In genomic region chr4:41352758-41353157, GRCm38 (mm10) we compare ENCODE assay signal across 25 mouse cellular contexts. TPM values are rescaled to one million over a fixed set of nuclear protein-coding genes. Genes with fewer than 3 reads are reported as not detected.
A peak's percentile ranks its signal among the peaks of the same experiment; 100 is the strongest.
DNase-seq lines count a peak whose midpoint lies in the region; ATAC-seq and TF ChIP-seq lines count a peak whose summit lies in the region.
"Had no signal": no experiment of that assay in that cellular context is flagged by ENCODE, and none has a peak within 500 bp of the region (broad histone marks: within the 10 kb centered on the region; RNA-seq: fewer than 3 reads in every experiment).

No protein-coding gene starts in this region.

- H3K9me3 ChIP-seq in ES-Bruce4 (replicated peaks; ENCODE audit: control insufficient read depth, insufficient read depth, low read length, poor library complexity, severe bottlenecking) = no peaks in the 10 kb centered on the region
- H3K9me3 ChIP-seq in liver, embryonic 16.5 days (replicated peaks; ENCODE audit: control insufficient read depth, low read length) = no peaks in the 10 kb centered on the region
- no peaks in the 10 kb centered on the region for H3K9me3 ChIP-seq in kidney, embryonic 16.5 days (ENCODE audit: low read length)
- no peaks in the 10 kb centered on the region for H3K9me3 ChIP-seq in stomach, postnatal 0 days (ENCODE audit: control insufficient read depth, low read length)
- H3K9me3 ChIP-seq: heart, embryonic 13.5 days; kidney, embryonic 15.5 days; limb, embryonic 10.5 days; neural tube, embryonic 15.5 days had no signal

- no peak overlapping the region for H3K9ac ChIP-seq in ES-Bruce4 (ENCODE audit: low read depth, poor library complexity, severe bottlenecking)
- H3K9ac ChIP-seq in liver, embryonic 16.5 days (ENCODE audit: low read depth, low read length) = no peak overlapping the region
- no peak overlapping the region for H3K9ac ChIP-seq in kidney, embryonic 16.5 days (replicated peaks; ENCODE audit: low read length)
- H3K9ac ChIP-seq in stomach, postnatal 0 days (ENCODE audit: low read length) = no peak overlapping the region
- H3K9ac ChIP-seq: heart, embryonic 13.5 days; kidney, embryonic 15.5 days; neural tube, embryonic 15.5 days had no signal

- no peaks in the 10 kb centered on the region for H3K4me1 ChIP-seq in ES-Bruce4 (ENCODE audit: control insufficient read depth, insufficient read depth, low read length)
- H3K4me1 ChIP-seq in liver, embryonic 16.5 days (ENCODE audit: control insufficient read depth, low read depth, low read length) = peaks cover 24% of the 10 kb centered on the region
- peaks cover 9% of the 10 kb centered on the region for H3K4me1 ChIP-seq in kidney, embryonic 16.5 days (ENCODE audit: insufficient read depth, low read length)
- H3K4me1 ChIP-seq in stomach, postnatal 0 days (replicated peaks; ENCODE audit: control insufficient read depth, insufficient read depth) = peaks cover 3% of the 10 kb centered on the region; the same call in 1 of the 2 replicates

- H3K27ac ChIP-seq in ES-Bruce4 (ENCODE audit: insufficient read depth, low read length) = peak overlapping the region; percentile 41; the same call in 1 of the 2 replicates
- peak overlapping the region; percentile 56 for H3K27ac ChIP-seq in liver, embryonic 16.5 days (ENCODE audit: low read length)
- H3K27ac ChIP-seq in kidney, embryonic 16.5 days (ENCODE audit: low read length) = no peak overlapping the region
- H3K27ac ChIP-seq in stomach, postnatal 0 days (replicated peaks) = no peak overlapping the region
- H3K27ac ChIP-seq: heart, adult 2 months; heart, embryonic 13.5 days; hindbrain, postnatal 0 days; kidney, embryonic 15.5 days; limb, embryonic 10.5 days; neural tube, embryonic 15.5 days had no signal

- ATAC-seq in erythroblast, adult 5-6 weeks (replicated peaks; ENCODE audit: low FRiP score, poor library complexity, severe bottlenecking) = peak; percentile 66
- peak; percentile 51 for ATAC-seq in liver, embryonic 16.5 days (ENCODE audit: low read depth)
- no peak for ATAC-seq in kidney, embryonic 16.5 days (ENCODE audit: low FRiP score, low TSS enrichment)
- no peak; the same call in 1 of the 2 replicates for ATAC-seq in stomach, postnatal 0 days (ENCODE audit: low FRiP score, low TSS enrichment)
- ATAC-seq: forebrain, embryonic 16.5 days; hindbrain, postnatal 0 days; intestine, embryonic 16.5 days; lung, postnatal 0 days had no signal

- H3K36me3 ChIP-seq in ES-Bruce4 (ENCODE audit: control insufficient read depth, insufficient read depth, low read length, poor library complexity, severe bottlenecking) = peaks cover 3% of the 10 kb centered on the region; the same call in 1 of the 2 replicates
- H3K36me3 ChIP-seq in liver, embryonic 16.5 days (ENCODE audit: control insufficient read depth, insufficient read depth) = peaks cover 5% of the 10 kb centered on the region
- H3K36me3 ChIP-seq in kidney, embryonic 16.5 days (ENCODE audit: insufficient read depth, low read length) = peaks cover 14% of the 10 kb centered on the region; the same call in 1 of the 2 replicates
- H3K36me3 ChIP-seq in stomach, postnatal 0 days (ENCODE audit: control insufficient read depth, insufficient read depth, low read length) = no peaks in the 10 kb centered on the region
- H3K36me3 ChIP-seq: neural tube, embryonic 15.5 days had no signal

- WGBS in liver, embryonic 16.5 days (ENCODE audit: insufficient replicate concordance) = 49% methylated on average over 4 of the region's 4 CpGs
- 89% methylated on average over 4 of the region's 4 CpGs for WGBS in kidney, embryonic 16.5 days
- 88% methylated on average over 4 of the region's 4 CpGs for WGBS in stomach, postnatal 0 days

- H3K4me3 ChIP-seq in ES-Bruce4 (ENCODE audit: low read depth, low read length) = no peak overlapping the region
- no peak overlapping the region for H3K4me3 ChIP-seq in liver, embryonic 16.5 days (ENCODE audit: low read depth, low read length)
- H3K4me3 ChIP-seq in kidney, embryonic 16.5 days (ENCODE audit: low read length) = no peak overlapping the region
- no peak overlapping the region for H3K4me3 ChIP-seq in stomach, postnatal 0 days (ENCODE audit: low read depth, low read length)
- H3K4me3 ChIP-seq: heart, adult 2 months; heart, embryonic 13.5 days; kidney, embryonic 15.5 days; limb, embryonic 10.5 days; neural tube, embryonic 15.5 days had no signal

- TF ChIP-seq POLR2A in ES-Bruce4 (IDR thresholded peaks at IDR 0.05; ENCODE audit: insufficient read depth, low read length) = no peak

- H3K27me3 ChIP-seq in ES-Bruce4 (ENCODE audit: control insufficient read depth, insufficient read depth, low read length, poor library complexity, severe bottlenecking) = no peaks in the 10 kb centered on the region
- H3K27me3 ChIP-seq in liver, embryonic 16.5 days (ENCODE audit: control insufficient read depth, insufficient read depth, low read depth, low read length) = no peaks in the 10 kb centered on the region
- no peaks in the 10 kb centered on the region for H3K27me3 ChIP-seq in kidney, embryonic 16.5 days (ENCODE audit: insufficient read depth, low read length)
- no peaks in the 10 kb centered on the region for H3K27me3 ChIP-seq in stomach, postnatal 0 days (ENCODE audit: control insufficient read depth, insufficient read depth, low read length)
- H3K27me3 ChIP-seq: CH12.LX; heart, embryonic 13.5 days; kidney, embryonic 15.5 days; neural tube, embryonic 15.5 days had no signal

- TF ChIP-seq EP300 in ES-Bruce4 (IDR thresholded peaks at IDR 0.05; ENCODE audit: insufficient read depth, low read depth, low read length) = no peak
- no peak for TF ChIP-seq EP300 in stomach, postnatal 0 days (optimal IDR thresholded peaks at IDR 0.05)

- peak; percentile 31 for DNase-seq in MEL-GATA-1-ER (ENCODE audit: extremely low read depth, low read depth)
- DNase-seq in right cerebral cortex, postnatal 14 days = no peak
- DNase-seq in stomach, postnatal 0 days (ENCODE audit: low spot score) = no peak
- DNase-seq: adrenal gland, postnatal 36 days; B cell, adult 2 months; cerebellum, adult 8-10 months; cerebellum, postnatal 36 days; gastrocnemius, postnatal 25 days; heart, adult 2 months; heart, postnatal 14 days; thymus, postnatal 14 days had no signal

- TF ChIP-seq CTCF in ES-Bruce4 (IDR thresholded peaks at IDR 0.05; ENCODE audit: low read depth, low read length) = no peak
- TF ChIP-seq CTCF in stomach, postnatal 0 days (IDR thresholded peaks at IDR 0.05; ENCODE audit: low read depth) = no peak

- no peak overlapping the region for H3K4me2 ChIP-seq in liver, embryonic 16.5 days (ENCODE audit: low read depth, low read length)
- H3K4me2 ChIP-seq in kidney, embryonic 16.5 days (replicated peaks; ENCODE audit: low read depth, low read length) = no peak overlapping the region
- no peak overlapping the region for H3K4me2 ChIP-seq in stomach, postnatal 0 days (replicated peaks; ENCODE audit: low read depth)
- H3K4me2 ChIP-seq: heart, embryonic 13.5 days; kidney, embryonic 15.5 days; midbrain, embryonic 11.5 days; neural tube, embryonic 15.5 days had no signal

RNA-seq across cellular contexts. Expression of gene Ubap1, which starts 4.0 kb away (rescaled TPM):
- 72.5 and 91.6 TPM in 2 replicates for polyA plus RNA-seq in ES-Bruce4 (2011; ENCODE audit: insufficient read depth, insufficient read length, low read depth, missing spikeins)
- 96.8 and 109 TPM in 2 replicates for total RNA-seq in erythroblast, adult 5-6 weeks (2015; ENCODE audit: low replicate concordance)
- 201 and 217 TPM in 2 replicates for total RNA-seq in erythroblast, adult 5-6 weeks (2017; ENCODE audit: low replicate concordance)
- polyA plus RNA-seq in liver, embryonic 16.5 days (2015; fragmentation: Nextera tagmentation; extraction: Ambion mirVana) = 32.8 and 36.8 TPM in 2 replicates
- 59.9 and 62.7 TPM in 2 replicates for polyA plus RNA-seq in kidney, embryonic 16.5 days (2015; fragmentation: Nextera tagmentation; extraction: Ambion mirVana)
- 42.0 and 47.7 TPM in 2 replicates for polyA plus RNA-seq in stomach, postnatal 0 days (2015; fragmentation: Nextera tagmentation; extraction: Ambion mirVana)

RNA-seq across cellular contexts. Expression of gene Dcaf12, which starts 38.1 kb away (rescaled TPM):
- 51.1 and 53.0 TPM in 2 replicates for polyA plus RNA-seq in ES-Bruce4 (2011; ENCODE audit: insufficient read depth, insufficient read length, low read depth, missing spikeins)
- total RNA-seq in erythroblast, adult 5-6 weeks (2015; ENCODE audit: low replicate concordance) = 200 and 219 TPM in 2 replicates
- 299 and 336 TPM in 2 replicates for total RNA-seq in erythroblast, adult 5-6 weeks (2017; ENCODE audit: low replicate concordance)
- polyA plus RNA-seq in liver, embryonic 16.5 days (2015; fragmentation: Nextera tagmentation; extraction: Ambion mirVana) = 79.7 and 87.8 TPM in 2 replicates
- 75.8 and 76.6 TPM in 2 replicates for polyA plus RNA-seq in kidney, embryonic 16.5 days (2015; fragmentation: Nextera tagmentation; extraction: Ambion mirVana)
- polyA plus RNA-seq in stomach, postnatal 0 days (2015; fragmentation: Nextera tagmentation; extraction: Ambion mirVana) = 32.3 and 32.4 TPM in 2 replicates

Comparison
In these comparisons a context has a peak if more than half of its experiments do, and no peak if none do; other contexts are left out.
1. H3K27ac ChIP-seq: peak in ES-Bruce4 (single experiment) and liver, embryonic 16.5 days (single experiment); none in kidney, embryonic 16.5 days (single experiment) and stomach, postnatal 0 days (single experiment).
2. ATAC-seq: peak in erythroblast, adult 5-6 weeks (single experiment) and liver, embryonic 16.5 days (single experiment); none in kidney, embryonic 16.5 days (single experiment) and stomach, postnatal 0 days (single experiment).